Mouse (Mus musculus): ENCODE results near the gene Xylt2. TPM values are rescaled to one million over a fixed set of nuclear protein-coding genes. Genes with fewer than 3 reads are reported as not detected.
"Not testable (repeated sequence)": the region's sequence is repeated elsewhere in the genome, so short reads cannot be mapped to it uniquely, and the experiment has no call there.

Xylt2 gene
- total and polyA plus RNA-seq, 2 experiments from 2014 or later, result 7.0 to 23.3 TPM

DNA sequence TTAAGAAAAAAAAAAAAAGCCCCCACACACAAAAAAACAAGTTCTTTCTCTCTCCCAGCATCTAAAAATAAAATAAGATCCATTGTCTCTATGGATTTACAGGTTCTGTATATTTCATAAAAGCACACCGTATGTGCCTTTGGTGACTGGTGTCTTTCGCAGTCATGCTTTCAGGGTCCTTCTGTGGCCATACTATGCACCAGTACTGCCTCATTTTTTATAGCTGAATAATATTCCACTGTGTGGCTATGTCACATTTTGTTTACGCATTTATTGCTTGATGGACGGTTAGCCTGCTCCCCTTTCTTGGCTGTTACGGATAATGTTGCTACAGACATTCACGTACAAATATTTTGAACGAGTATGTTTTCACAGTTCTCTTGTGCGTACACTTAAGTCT lies 24.3 kb downstream of the Xylt2 start:
- Histone ChIP-seq H3K9me3 (replicated peaks; ENCODE audit: control insufficient read depth, low read length) (no peaks in the 10 kb centered on the region), H3K36me3 (replicated peaks; ENCODE audit: control insufficient read depth, insufficient read depth, low read length) (peaks cover 17% of the 10 kb centered on the region), H3K9ac (replicated peaks; ENCODE audit: low read depth, low read length) (no peak overlapping the region), H3K4me1 (ENCODE audit: control insufficient read depth, insufficient read depth) (peaks cover 14% of the 10 kb centered on the region), H3K27ac (ENCODE audit: low read depth) (no peak overlapping the region), H3K27me3 (ENCODE audit: control insufficient read depth, insufficient read depth, low read length) (no peaks in the 10 kb centered on the region), H3K4me3 (ENCODE audit: low read depth, low read length) (peak overlapping the region; percentile 77), H3K4me2 (ENCODE audit: low read depth, low read length) (peak overlapping the region; percentile 89)
- 41% methylated on average over 8 of the region's 8 CpGs for WGBS
- TF ChIP-seq CTCF (IDR thresholded peaks at IDR 0.05; ENCODE audit: low read depth), result no peak
- TF ChIP-seq EP300 (IDR thresholded peaks at IDR 0.05; ENCODE audit: low read depth), result no peak
- ATAC-seq (ENCODE audit: insufficient read depth, low read depth) (no peak), DNase-seq (ENCODE audit: low spot score) (no peak)

GRCm38 (mm10) chr11:94651241-94651640 lies 26.1 kb downstream of the Xylt2 start:
- not testable (repeated sequence) for DNase-seq (ENCODE audit: low spot score); H3K27me3 ChIP-seq (ENCODE audit: control insufficient read depth, insufficient read depth, low read length); H3K4me2 ChIP-seq (ENCODE audit: low read depth, low read length); H3K9ac ChIP-seq (replicated peaks; ENCODE audit: low read depth, low read length); ATAC-seq (ENCODE audit: insufficient read depth, low read depth); H3K4me3 ChIP-seq (ENCODE audit: low read depth, low read length); H3K27ac ChIP-seq (ENCODE audit: low read depth); H3K9me3 ChIP-seq (replicated peaks; ENCODE audit: control insufficient read depth, low read length)
- Histone ChIP-seq H3K4me1 (ENCODE audit: control insufficient read depth, insufficient read depth) (peaks cover 14% of the 10 kb centered on the region), H3K36me3 (replicated peaks; ENCODE audit: control insufficient read depth, insufficient read depth, low read length) (peaks cover 22% of the 10 kb centered on the region)
- 91% methylated on average over 5 of the region's 7 CpGs for WGBS

- 91% methylated on average over 4 of the region's 4 CpGs for WGBS
- TF ChIP-seq CTCF (IDR thresholded peaks at IDR 0.05; ENCODE audit: low read depth) (no peak), EP300 (IDR thresholded peaks at IDR 0.05; ENCODE audit: low read depth) (no peak)
- H3K36me3 ChIP-seq (replicated peaks; ENCODE audit: control insufficient read depth, insufficient read depth, low read length), result peaks cover 62% of the 10 kb centered on the region
- no peak for ATAC-seq (ENCODE audit: insufficient read depth, low read depth)
- H3K27ac ChIP-seq (ENCODE audit: low read depth), result no peak overlapping the region
- H3K4me2 ChIP-seq (ENCODE audit: low read depth, low read length), result no peak overlapping the region
- no peak overlapping the region for H3K9ac ChIP-seq (replicated peaks; ENCODE audit: low read depth, low read length)
- no peak for DNase-seq (ENCODE audit: low spot score)
- no peaks in the 10 kb centered on the region for H3K9me3 ChIP-seq (replicated peaks; ENCODE audit: control insufficient read depth, low read length)
- H3K4me3 ChIP-seq (ENCODE audit: low read depth, low read length), result no peak overlapping the region
- H3K4me1 ChIP-seq (ENCODE audit: control insufficient read depth, insufficient read depth), result no peaks in the 10 kb centered on the region
- H3K27me3 ChIP-seq (ENCODE audit: control insufficient read depth, insufficient read depth, low read length), result no peaks in the 10 kb centered on the region
Measured at GRCm38 (mm10) chr11:94646457-94646856, 30.9 kb downstream of the Xylt2 start.

GRCm38 (mm10) chr11:94644461-94645219 lies 32.7 kb downstream of the Xylt2 start:
- no peak for ATAC-seq (ENCODE audit: insufficient read depth, low read depth)
- TF ChIP-seq EP300 (IDR thresholded peaks at IDR 0.05; ENCODE audit: low read depth) (no peak), CTCF (IDR thresholded peaks at IDR 0.05; ENCODE audit: low read depth) (no peak)
- Histone ChIP-seq H3K4me3 (ENCODE audit: low read depth, low read length) (no peak overlapping the region), H3K27ac (ENCODE audit: low read depth) (no peak overlapping the region), H3K9me3 (replicated peaks; ENCODE audit: control insufficient read depth, low read length) (no peaks in the 10 kb centered on the region), H3K4me2 (ENCODE audit: low read depth, low read length) (no peak overlapping the region), H3K36me3 (replicated peaks; ENCODE audit: control insufficient read depth, insufficient read depth, low read length) (peaks cover 76% of the 10 kb centered on the region), H3K4me1 (ENCODE audit: control insufficient read depth, insufficient read depth) (no peaks in the 10 kb centered on the region), H3K27me3 (ENCODE audit: control insufficient read depth, insufficient read depth, low read length) (no peaks in the 10 kb centered on the region), H3K9ac (replicated peaks; ENCODE audit: low read depth, low read length) (no peak overlapping the region)
- WGBS, result 82% methylated on average over 8 of the region's 8 CpGs
- no peak for DNase-seq (ENCODE audit: low spot score)

DNA sequence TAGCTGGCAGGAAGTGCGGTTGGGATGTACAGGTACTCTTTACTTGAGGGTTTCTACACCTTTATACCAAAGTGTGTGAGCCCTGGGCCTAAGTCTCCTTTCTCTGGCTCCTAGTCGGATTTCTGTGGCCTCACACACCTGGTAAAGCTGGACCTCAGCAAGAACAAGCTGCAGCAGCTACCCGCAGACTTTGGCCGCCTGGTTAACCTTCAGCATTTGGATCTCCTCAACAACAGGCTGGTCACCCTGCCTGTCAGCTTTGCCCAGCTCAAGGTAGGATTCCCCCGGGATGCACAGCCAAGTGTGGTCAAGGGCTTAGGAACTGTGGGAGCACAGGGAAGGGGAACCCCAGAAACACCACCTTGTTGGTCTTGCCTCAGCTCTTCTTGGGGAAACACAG lies 42.9 kb downstream of the Xylt2 start:
- no peaks in the 10 kb centered on the region for H3K9me3 ChIP-seq (replicated peaks; ENCODE audit: control insufficient read depth, low read length)
- peaks cover 6% of the 10 kb centered on the region for H3K4me1 ChIP-seq (ENCODE audit: control insufficient read depth, insufficient read depth)
- no peak overlapping the region for H3K9ac ChIP-seq (replicated peaks; ENCODE audit: low read depth, low read length)
- no peak for DNase-seq (ENCODE audit: low spot score)
- ATAC-seq (ENCODE audit: insufficient read depth, low read depth), result no peak
- no peak overlapping the region for H3K4me2 ChIP-seq (ENCODE audit: low read depth, low read length)
- TF ChIP-seq EP300 (IDR thresholded peaks at IDR 0.05; ENCODE audit: low read depth), result no peak
- no peak for TF ChIP-seq CTCF (IDR thresholded peaks at IDR 0.05; ENCODE audit: low read depth)
- H3K27me3 ChIP-seq (ENCODE audit: control insufficient read depth, insufficient read depth, low read length), result no peaks in the 10 kb centered on the region
- 88% methylated on average over 5 of the region's 5 CpGs for WGBS
- no peak overlapping the region for H3K27ac ChIP-seq (ENCODE audit: low read depth)
- H3K4me3 ChIP-seq (ENCODE audit: low read depth, low read length), result no peak overlapping the region
- H3K36me3 ChIP-seq (replicated peaks; ENCODE audit: control insufficient read depth, insufficient read depth, low read length), result peaks cover 75% of the 10 kb centered on the region

DNA sequence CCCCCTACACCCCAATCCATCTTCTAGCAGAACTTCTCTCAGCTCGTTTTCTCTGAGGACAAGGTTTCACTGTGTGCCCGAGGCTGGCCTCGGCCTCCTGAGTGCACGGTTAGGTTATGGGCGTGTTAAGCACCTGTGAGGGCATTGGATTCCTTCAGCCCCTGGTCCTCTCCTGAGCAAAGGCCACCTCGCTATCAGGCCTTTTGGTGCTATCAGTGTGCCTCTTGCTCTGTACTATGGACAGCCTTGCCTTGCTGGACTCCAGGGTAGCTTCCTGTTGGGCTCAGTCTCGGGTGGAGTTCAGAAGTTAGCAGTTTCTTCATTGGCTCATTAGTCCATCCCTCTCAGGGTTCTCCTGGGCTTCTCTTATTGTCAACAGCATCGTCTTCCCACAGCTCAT lies 44.3 kb downstream of the Xylt2 start:
- Histone ChIP-seq H3K27ac (ENCODE audit: low read depth) (no peak overlapping the region), H3K4me3 (ENCODE audit: low read depth, low read length) (no peak overlapping the region), H3K4me2 (ENCODE audit: low read depth, low read length) (no peak overlapping the region), H3K27me3 (ENCODE audit: control insufficient read depth, insufficient read depth, low read length) (no peaks in the 10 kb centered on the region), H3K4me1 (ENCODE audit: control insufficient read depth, insufficient read depth) (peaks cover 6% of the 10 kb centered on the region), H3K9ac (replicated peaks; ENCODE audit: low read depth, low read length) (no peak overlapping the region), H3K36me3 (replicated peaks; ENCODE audit: control insufficient read depth, insufficient read depth, low read length) (peaks cover 61% of the 10 kb centered on the region), H3K9me3 (replicated peaks; ENCODE audit: control insufficient read depth, low read length) (no peaks in the 10 kb centered on the region)
- WGBS, result 86% methylated on average over 8 of the region's 8 CpGs
- no peak for DNase-seq (ENCODE audit: low spot score)
- ATAC-seq (ENCODE audit: insufficient read depth, low read depth), result no peak
- TF ChIP-seq CTCF (IDR thresholded peaks at IDR 0.05; ENCODE audit: low read depth) (no peak), EP300 (IDR thresholded peaks at IDR 0.05; ENCODE audit: low read depth) (no peak)
